Mouse (Mus musculus): Measurements from ENCODE around the gene Dab2.

The Dab2 gene

GRCm38 (mm10) chr15:6299554-6299953, at the start of gene Dab2:
Dab2 (plus strand) TSS chr15:6299788.
- DNase-seq (ENCODE audit: low spot score) = no peak

DNA sequence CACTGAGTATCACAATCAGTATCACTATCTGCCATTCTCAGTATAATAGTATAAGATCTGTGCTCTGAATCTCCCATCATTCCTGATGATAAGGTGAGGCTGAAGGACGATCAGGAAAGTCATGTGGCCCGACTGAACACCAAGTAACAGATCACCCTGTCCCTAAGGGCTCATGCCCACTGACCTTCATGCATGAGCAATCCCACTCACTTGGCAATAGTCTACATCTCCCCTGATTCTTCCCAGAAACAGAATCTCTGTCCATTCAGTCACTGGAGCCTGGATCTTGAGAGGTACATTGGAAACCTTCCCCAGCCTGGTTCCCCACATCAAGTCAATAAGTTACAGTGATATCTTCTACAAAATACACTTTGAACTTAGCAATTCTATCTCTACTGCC, 46.1 kb upstream of the Dab2 start:
- no peak for DNase-seq (ENCODE audit: low spot score)

- DNase-seq (ENCODE audit: low spot score) = no peak
Observed at GRCm38 (mm10) chr15:6254383-6254782, 45.2 kb upstream of the Dab2 start.

GRCm38 (mm10) chr15:6257049-6257448, 42.5 kb upstream of the Dab2 start:
- no peak for DNase-seq (ENCODE audit: low spot score)

DNA sequence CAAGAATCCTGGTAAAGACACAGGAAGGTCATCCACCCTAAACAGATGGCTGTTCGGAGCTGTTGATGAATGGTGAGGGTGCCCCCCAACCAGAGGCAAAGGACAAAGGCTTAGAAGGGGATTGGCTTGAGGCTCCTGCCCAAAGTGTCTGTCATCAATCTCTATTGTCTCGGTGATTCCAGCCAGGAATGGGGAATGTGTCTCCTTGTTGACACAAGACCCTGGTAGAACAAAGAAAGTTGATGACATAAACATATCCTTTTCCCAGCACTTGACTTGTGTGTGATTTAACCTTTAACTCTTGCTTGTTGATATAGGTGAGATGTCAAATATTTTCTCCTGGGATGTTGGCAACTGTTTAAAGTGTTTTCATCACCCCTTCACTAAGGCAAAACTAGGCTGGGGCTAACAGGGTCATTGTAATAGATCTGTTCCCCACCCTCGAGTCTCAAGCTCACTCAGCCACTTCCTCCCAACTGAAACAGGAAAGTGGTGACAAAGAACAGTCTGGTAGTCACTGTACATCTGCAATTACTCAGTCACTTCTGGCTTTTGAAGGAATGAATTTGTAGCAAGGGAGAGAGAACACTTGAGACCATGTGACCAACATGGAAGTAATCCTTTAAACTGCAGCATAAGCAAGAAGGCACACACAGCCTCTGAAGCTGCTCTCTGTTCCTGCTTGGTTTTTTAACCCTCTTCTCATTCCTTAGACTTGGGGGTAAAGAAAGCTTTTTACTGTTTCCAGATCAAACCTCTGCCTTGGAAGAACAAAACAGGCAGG, 39.4 kb upstream of the Dab2 start:
- no peak for DNase-seq (ENCODE audit: low spot score)

DNA sequence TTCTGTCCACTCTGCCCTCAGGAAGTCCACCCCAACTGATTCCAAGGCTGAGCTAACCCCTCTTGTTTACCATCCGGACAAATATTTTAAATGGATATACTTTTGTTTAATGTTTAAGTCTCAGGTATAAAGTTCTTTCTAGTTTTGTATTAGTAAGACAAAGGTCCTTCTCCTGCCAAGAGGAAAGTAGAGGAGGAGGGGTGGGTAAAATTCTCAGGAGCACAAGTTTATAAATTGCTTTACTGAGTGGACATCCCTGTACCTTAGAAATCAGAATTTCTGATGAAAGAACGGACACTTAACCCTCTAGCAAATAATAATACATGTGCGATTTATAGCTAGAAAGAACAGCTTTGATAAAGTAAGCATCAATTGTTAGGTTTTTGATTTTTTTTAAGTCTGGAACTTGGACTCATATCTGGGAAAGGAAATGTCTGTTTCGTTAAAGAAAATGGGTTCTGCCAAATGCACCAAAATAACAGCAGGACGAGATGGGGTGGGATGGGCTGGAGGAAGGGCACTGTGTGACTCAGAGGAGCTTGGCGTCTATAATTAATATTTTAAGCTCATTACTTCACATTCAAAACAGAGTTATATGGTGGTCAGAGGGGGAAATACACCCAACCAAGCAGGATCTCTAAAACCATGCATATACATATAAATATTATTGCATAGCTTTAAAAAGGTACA, 38.7 kb upstream of the Dab2 start:
- no peak for DNase-seq (ENCODE audit: low spot score)

DNA sequence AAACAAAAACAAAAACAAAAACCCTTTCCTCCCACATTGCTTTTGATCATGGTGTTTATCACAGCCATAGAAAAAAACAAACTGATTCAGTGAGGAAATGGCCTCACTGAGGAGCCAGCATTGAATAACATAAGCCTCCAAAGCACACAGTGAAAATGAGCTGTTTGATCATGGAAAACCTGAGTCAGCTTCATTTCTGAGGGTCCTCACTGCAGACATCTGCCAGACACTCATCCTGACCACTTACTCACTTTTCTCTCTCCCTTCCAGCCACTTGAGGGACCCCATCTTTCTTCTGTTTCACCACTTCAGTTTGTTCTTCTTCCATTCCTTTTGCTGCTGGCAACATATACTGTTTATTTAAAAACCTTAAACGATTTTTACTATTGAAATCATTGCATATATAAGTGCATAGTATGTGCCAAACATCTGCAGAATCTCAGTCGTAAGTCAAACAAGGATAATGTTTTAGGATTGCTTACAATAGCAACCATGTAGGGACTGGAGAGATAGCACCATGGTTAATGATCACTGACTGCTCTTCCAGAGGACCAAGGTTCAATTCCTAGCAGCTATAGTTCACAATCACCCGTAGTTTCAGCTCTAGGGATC, 32.3 kb upstream of the Dab2 start:
- no peak for DNase-seq (ENCODE audit: low spot score)

GRCm38 (mm10) chr15:6278606-6279468, 20.8 kb upstream of the Dab2 start:
- DNase-seq (ENCODE audit: low spot score) = no peak

GRCm38 (mm10) chr15:6280021-6280451, 19.6 kb upstream of the Dab2 start:
- no peak for DNase-seq (ENCODE audit: low spot score)

- DNase-seq (ENCODE audit: low spot score) = no peak
Observed at GRCm38 (mm10) chr15:6283249-6283648, 16.3 kb upstream of the Dab2 start.

GRCm38 (mm10) chr15:6296071-6296470, 3.5 kb upstream of the Dab2 start:
- no peak for DNase-seq (ENCODE audit: low spot score)

GRCm38 (mm10) chr15:6298726-6299125, 862 bp upstream of the Dab2 start:
- no peak for DNase-seq (ENCODE audit: low spot score)

GRCm38 (mm10) chr15:6302219-6302618, 2.6 kb downstream of the Dab2 start:
- no peak for DNase-seq (ENCODE audit: low spot score)

- no peak for DNase-seq (ENCODE audit: low spot score)
Observed at GRCm38 (mm10) chr15:6303822-6304221, 4.2 kb downstream of the Dab2 start.

- no peak for DNase-seq (ENCODE audit: low spot score)
Observed at GRCm38 (mm10) chr15:6309633-6310032, 10.0 kb downstream of the Dab2 start.

DNA sequence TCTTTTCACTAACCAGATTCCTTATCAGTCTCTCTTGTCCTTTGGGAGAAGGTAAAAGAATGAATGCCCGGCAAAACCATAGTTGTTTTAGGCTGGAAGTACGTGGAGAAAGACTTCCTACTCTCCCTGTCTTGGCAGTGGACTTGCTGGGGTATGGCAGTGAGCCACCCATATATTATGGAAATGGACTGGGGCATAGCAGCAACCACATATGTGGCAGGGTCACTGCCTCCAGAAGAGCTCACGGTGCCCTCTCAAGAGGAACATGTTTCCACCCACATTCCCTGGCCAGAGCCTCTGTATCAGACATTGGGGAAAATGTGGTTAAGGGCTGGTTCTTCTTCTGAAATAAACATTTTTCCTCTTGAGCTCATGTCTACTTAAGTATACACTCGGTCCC, 10.8 kb downstream of the Dab2 start:
- DNase-seq (ENCODE audit: low spot score) = no peak

- no peak for DNase-seq (ENCODE audit: low spot score)
Observed at GRCm38 (mm10) chr15:6312396-6312795, 12.8 kb downstream of the Dab2 start.

DNA sequence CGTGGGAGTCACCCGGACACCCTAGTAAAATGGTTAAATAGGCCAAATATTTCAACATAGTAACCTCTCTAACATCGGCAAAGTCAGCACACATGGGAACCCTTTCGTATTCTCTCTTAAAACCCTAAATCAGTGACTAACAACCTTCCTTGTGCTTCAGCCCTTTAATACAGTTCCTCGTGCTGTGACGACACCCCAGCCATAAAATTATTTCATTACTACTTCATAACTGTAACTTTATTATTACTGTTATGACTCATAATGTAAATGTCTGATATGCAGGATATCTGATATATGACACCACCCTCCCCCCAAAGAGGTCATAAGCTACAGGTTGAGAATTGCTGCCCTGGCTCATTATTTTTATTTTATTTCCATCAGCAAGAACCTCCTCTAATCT, 19.8 kb downstream of the Dab2 start:
- DNase-seq (ENCODE audit: low spot score) = no peak

DNA sequence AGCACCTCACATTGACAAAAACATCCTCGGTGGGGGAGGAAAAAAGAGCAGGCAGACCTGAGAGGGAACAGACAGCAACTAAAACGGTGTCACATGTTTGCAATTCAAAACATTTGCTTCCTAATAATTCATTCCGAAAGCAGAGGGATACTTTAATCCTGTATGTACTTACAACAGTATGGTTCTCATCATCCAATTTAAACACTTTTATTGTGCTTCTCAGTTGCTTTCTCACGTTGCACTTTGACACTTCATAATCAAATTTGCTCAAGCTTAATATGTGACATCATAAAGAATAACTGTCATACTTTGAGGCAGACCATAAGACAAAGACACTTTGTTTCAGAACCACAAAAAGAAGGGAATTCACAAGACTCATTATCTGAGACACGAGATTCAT, 20.9 kb downstream of the Dab2 start:
- no peak for DNase-seq (ENCODE audit: low spot score)

DNA sequence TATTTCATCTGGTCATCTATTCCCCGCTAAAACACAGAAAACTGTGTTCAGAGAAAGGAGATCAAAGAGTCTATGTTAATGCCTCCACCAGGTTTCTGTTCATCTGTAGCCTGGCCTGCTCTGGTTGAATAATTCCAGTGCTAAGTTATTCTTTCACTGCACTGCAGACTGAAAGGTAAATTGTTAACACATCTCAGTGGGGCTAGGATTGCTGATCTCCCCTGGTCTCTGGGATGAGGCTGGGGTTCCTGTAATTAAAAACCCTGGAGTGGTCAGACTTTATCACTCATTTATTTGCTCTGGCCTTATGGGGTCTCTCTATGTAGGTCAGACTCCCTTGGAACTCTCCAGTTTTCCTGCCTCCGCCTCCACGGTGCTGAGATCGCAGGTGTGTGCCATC, 21.7 kb downstream of the Dab2 start:
- DNase-seq (ENCODE audit: low spot score) = no peak

- DNase-seq (ENCODE audit: low spot score) = no peak
Observed at GRCm38 (mm10) chr15:6322311-6322710, 22.7 kb downstream of the Dab2 start.

- DNase-seq (ENCODE audit: low spot score) = no peak
Observed at GRCm38 (mm10) chr15:6323577-6323976, 24.0 kb downstream of the Dab2 start.

All from ovary, postnatal 36 days (tissue).